Mouse (Mus musculus) thymus, adult 2 months (tissue): ENCODE measurements around the gene Sema3c. TPM values are rescaled to one million over a fixed set of nuclear protein-coding genes. Genes with fewer than 3 reads are reported as not detected.

Source experiments
- DNase-seq: peaks from one replicate; pipeline ENCODE4 v3.0.0; 2021
- H3K27ac ChIP-seq: fragments of 200-500 bp; 2 replicates; pipeline ENCODE4 v1.5.1; 2012; ENCODE audit warnings: low read length, control low read depth; ENCODE audit not compliant: control insufficient read depth, insufficient read depth
- H3K27me3 ChIP-seq: fragments of 200-500 bp; 2 replicates; pipeline ENCODE4 v1.6.1; 2012; ENCODE audit warnings: mild to moderate bottlenecking, low read length, moderate library complexity, mixed read lengths; ENCODE audit not compliant: control insufficient read depth, insufficient read depth
- H3K36me3 ChIP-seq: fragments of 200-500 bp; 2 replicates; pipeline ENCODE4 v1.6.1; 2012; ENCODE audit warnings: mild to moderate bottlenecking, low read length, moderate library complexity; ENCODE audit not compliant: control insufficient read depth, insufficient read depth
- H3K4me1 ChIP-seq: fragments of 200-500 bp; replicated peaks from 2 replicates; pipeline ENCODE4 v1.6.1; 2012; ENCODE audit warnings: low read length; ENCODE audit not compliant: control insufficient read depth, insufficient read depth
- H3K4me3 ChIP-seq: fragments of 200-500 bp; 2 replicates; pipeline ENCODE4 v1.5.1; 2012; ENCODE audit warnings: mild to moderate bottlenecking, low read length, control low read depth, moderate library complexity; ENCODE audit not compliant: control insufficient read depth, insufficient read depth
- CTCF ChIP-seq: fragments of 200-500 bp; IDR thresholded peaks from 2 replicates; pipeline ENCODE4 v1.5.1; 2012; ENCODE audit warnings: mild to moderate bottlenecking, control low read depth, low read length, moderate library complexity, borderline replicate concordance; ENCODE audit not compliant: control insufficient read depth, poor library complexity, insufficient read depth; ENCODE audit errors: extremely low read depth
- POLR2A ChIP-seq: fragments of 200-500 bp; IDR thresholded peaks from 2 replicates; pipeline ENCODE4 v1.6.1; 2012; ENCODE audit warnings: mild to moderate bottlenecking, low read length, control low read depth, moderate library complexity; ENCODE audit not compliant: control insufficient read depth, poor library complexity, insufficient read depth; ENCODE audit errors: extremely low read depth
- WGBS: fragments of 180-500 bp; shearing (Covaris S2); methylation state at CpG from one replicate; pipeline ENCODE4 v1.1.7; 2018; 5-methylcytosine and 5-hydroxymethylcytosine counted together
- polyA plus RNA-seq: library from polyadenylated mRNA; depleted of rRNA; stranded (reverse); fragments of >200 nt; gene quantifications from 2 replicates; pipeline ENCODE4 v1.2.3, GENCODE M21; 2012

Sema3c gene
- polyA plus RNA-seq, 1 experiment, result 1.2 TPM

GRCm38 (mm10) chr5:17712374-17712773 is 138.3 kb downstream of the Sema3c start:
- no peak for DNase-seq
- Histone ChIP-seq H3K27me3 (no peaks in the 10 kb centered on the region), H3K27ac (no peak overlapping the region), H3K36me3 (no peaks in the 10 kb centered on the region), H3K4me3 (no peak overlapping the region), H3K4me1 (no peaks in the 10 kb centered on the region)
- TF ChIP-seq CTCF (no peak), POLR2A (no peak)
- WGBS, result 84% methylated on average over 4 of the region's 4 CpGs

- no peak for DNase-seq
- Histone ChIP-seq H3K4me1 (no peaks in the 10 kb centered on the region), H3K4me3 (no peak overlapping the region), H3K27ac (no peak overlapping the region), H3K36me3 (no peaks in the 10 kb centered on the region), H3K27me3 (no peaks in the 10 kb centered on the region)
- WGBS, result 84% methylated on average over 1 of the region's 1 CpGs
- TF ChIP-seq CTCF, result no peak
- no peak for TF ChIP-seq POLR2A
These were observed 141.1 kb downstream of the Sema3c start for GRCm38 (mm10) chr5:17715206-17715605.

GRCm38 (mm10) chr5:17720011-17720410 is 145.9 kb downstream of the Sema3c start:
- 94% methylated on average over 4 of the region's 4 CpGs for WGBS
- no peak overlapping the region for H3K27ac ChIP-seq
- no peaks in the 10 kb centered on the region for H3K36me3 ChIP-seq
- no peak overlapping the region for H3K4me3 ChIP-seq
- no peaks in the 10 kb centered on the region for H3K27me3 ChIP-seq
- no peak for DNase-seq
- no peak for TF ChIP-seq POLR2A
- TF ChIP-seq CTCF, result no peak
- no peaks in the 10 kb centered on the region for H3K4me1 ChIP-seq

- no peaks in the 10 kb centered on the region for H3K36me3 ChIP-seq
- no peaks in the 10 kb centered on the region for H3K27me3 ChIP-seq
- DNase-seq, result no peak
- WGBS, result 66% methylated on average over 2 of the region's 2 CpGs
- H3K27ac ChIP-seq, result no peak overlapping the region
- no peak overlapping the region for H3K4me3 ChIP-seq
- TF ChIP-seq CTCF (no peak), POLR2A (no peak)
- H3K4me1 ChIP-seq, result no peaks in the 10 kb centered on the region
These were observed 149.9 kb downstream of the Sema3c start for GRCm38 (mm10) chr5:17724031-17724430.

GRCm38 (mm10) chr5:17728047-17728446 is 154.0 kb downstream of the Sema3c start:
- no peak overlapping the region for H3K4me3 ChIP-seq
- DNase-seq, result no peak
- H3K27ac ChIP-seq, result no peak overlapping the region
- no peaks in the 10 kb centered on the region for H3K27me3 ChIP-seq
- no peaks in the 10 kb centered on the region for H3K4me1 ChIP-seq
- 80% methylated on average over 5 of the region's 5 CpGs for WGBS
- TF ChIP-seq POLR2A, result no peak
- TF ChIP-seq CTCF, result no peak
- no peaks in the 10 kb centered on the region for H3K36me3 ChIP-seq

GRCm38 (mm10) chr5:17739805-17740204 is 165.7 kb downstream of the Sema3c start:
- DNase-seq, result no peak
- H3K4me3 ChIP-seq, result no peak overlapping the region
- H3K27me3 ChIP-seq, result no peaks in the 10 kb centered on the region
- H3K4me1 ChIP-seq, result no peaks in the 10 kb centered on the region
- TF ChIP-seq CTCF, result no peak
- TF ChIP-seq POLR2A, result no peak
- WGBS, result 80% methylated on average over 3 of the region's 3 CpGs
- H3K27ac ChIP-seq, result no peak overlapping the region
- H3K36me3 ChIP-seq, result no peaks in the 10 kb centered on the region

- no peaks in the 10 kb centered on the region for H3K4me1 ChIP-seq
- H3K27me3 ChIP-seq, result no peaks in the 10 kb centered on the region
- H3K36me3 ChIP-seq, result no peaks in the 10 kb centered on the region
- no peak overlapping the region for H3K27ac ChIP-seq
- TF ChIP-seq POLR2A (no peak), CTCF (no peak)
- no peak for DNase-seq
- no peak overlapping the region for H3K4me3 ChIP-seq
These were observed 172.4 kb downstream of the Sema3c start for GRCm38 (mm10) chr5:17746520-17746919.
